Mouse (Mus musculus) layer of hippocampus, adult 11-12 months (tissue): ENCODE measurements around the gene Dok1.
A peak's percentile ranks its signal among the peaks of the same experiment; 100 is the strongest.

Experiments
- DNase-seq: peaks from one replicate; pipeline ENCODE4 v3.0.0; 2022; ENCODE audit warnings: low spot score

Gene Dok1

DNA sequence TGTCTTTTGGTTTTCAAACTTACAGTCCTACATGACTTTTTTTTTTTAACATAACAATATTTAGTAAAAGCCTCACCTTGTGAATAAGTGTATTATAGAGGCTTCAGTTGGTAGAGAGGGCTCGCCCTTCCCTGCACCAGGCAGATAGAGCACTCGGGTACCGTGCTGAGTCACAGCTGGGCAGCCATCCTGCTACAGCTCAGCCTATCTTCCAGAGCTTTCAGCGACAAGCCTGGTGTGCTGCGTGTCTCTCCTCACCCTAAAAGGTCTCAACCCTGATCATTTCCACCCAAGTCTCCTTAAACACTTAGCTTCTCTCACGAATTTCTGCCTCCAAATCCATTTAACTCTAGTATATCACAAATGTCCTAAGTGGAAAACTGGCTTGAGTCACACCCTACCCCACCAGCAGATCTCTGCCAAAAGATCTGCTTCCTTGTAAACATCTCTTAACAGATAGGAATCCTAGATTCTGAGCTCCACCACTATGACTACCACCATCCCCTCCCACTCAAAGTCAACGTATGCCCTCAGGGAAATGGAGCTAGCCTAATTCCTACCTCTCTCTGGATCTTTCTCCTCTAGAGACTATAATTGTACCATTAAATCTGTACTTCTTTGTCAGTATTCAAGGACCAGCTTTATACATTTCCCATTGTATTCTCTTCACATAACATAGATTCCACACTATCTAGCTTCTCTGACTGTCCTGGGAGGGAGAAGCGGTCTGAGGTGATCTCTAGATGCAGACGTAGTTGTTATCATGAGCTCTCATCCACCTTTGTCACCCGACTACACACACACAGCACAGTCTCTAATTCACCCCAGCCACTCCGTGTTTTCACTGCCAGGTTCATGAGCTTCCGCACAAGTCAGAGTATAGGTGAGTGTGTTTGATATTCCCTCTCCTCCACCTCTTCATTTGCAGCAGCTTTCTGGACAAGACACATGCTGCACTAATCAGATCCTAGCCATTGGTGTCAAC is 18.5 kb downstream of the Dok1 start:
- DNase-seq, result no peak

DNA sequence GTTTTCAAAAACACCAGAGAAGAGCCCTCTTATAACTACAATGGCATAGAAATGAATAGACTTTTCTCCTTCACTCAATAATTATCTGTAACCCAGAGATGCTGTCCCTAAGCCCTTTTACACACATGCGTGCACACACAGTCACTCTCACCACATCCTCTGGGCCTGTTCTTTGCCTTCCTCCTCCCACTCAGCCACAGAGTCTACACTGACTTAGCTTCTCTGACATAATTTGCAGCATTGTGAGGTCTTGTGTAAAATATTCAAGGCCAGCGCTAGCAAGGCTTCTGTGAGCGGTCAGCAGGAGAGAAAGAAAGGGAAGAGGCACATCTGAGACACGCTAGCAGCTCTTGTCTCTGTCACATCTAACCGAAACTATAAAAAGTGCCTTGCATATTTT is 19.8 kb downstream of the Dok1 start:
- no peak for DNase-seq

DNA sequence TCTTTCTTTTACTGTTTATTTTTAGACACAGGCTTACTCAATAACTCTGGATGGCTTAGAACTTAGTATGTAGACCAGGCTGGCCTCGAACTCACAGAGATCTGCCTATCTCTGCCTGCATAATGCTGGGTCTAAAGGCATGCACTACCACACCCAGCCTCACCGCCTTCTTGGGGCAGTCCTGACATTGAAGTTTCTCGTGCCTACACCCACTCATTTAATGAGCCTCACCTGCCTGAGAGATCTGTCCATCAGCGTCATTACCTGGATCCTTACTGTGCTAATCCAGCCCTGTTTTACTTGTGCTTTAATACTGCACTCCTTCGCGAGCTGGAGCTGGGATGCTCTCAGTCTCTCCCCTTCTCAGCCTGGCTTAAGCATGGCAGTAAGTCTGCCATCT is 21.5 kb downstream of the Dok1 start:
- DNase-seq, result no peak

DNA sequence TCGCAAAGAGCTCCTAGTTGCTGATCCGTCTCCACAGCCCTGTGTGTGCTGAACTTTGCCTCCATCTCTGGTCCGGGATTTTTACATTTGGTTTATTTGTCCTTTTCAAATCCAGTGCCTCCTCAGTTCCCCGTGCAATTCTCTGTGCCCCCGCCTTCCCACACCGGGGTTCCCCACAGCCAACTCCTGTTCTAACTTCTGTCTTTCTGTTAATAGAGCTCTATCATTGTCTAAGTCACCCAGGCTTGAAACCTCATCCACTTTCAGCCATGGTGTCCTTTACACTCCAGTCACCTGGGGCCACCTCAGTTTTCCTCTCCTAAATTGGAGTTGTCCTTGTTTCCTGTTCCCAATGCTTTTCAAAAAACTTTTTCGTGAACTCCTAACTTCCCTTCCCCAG is 22.0 kb downstream of the Dok1 start:
- no peak for DNase-seq

DNA sequence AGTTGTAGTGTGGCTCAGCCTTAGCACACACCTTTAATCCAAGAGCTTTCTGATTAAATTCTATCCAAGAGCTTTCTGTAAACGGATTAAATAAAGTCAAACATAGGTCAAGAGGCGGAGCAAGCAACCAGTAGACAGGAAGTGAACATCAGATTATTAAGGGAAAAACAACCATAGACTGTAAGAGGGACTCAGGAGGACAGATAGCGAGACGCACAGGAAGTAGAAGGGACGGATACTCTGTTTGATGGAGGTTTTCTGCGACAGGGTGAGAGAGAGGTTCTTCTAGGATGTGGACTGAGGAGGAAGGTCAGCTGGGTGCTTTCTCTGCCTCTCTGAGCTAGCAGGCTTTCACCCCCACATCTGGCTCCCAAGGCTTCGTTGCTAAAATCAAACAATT is 23.3 kb downstream of the Dok1 start:
- no peak for DNase-seq

DNA sequence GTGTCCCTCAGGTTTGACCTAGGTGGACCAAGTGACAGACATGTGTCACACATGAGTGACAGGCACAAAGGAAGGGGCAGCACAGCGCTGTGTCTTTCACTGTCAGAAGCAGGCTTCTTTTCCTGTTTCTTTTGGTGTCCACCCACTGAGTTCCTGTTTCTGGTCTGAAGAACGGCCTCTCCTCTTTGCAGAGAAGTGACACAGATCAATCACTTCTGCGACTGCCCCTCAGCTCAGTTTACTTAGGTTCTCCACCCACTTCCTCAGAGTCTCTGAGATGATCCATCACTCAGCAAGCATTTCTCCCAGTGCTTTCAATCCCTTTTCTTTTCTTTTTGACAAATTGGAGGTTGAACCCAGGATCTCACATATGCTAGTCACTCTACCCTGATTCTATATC is 24.6 kb downstream of the Dok1 start:
- no peak for DNase-seq

DNA sequence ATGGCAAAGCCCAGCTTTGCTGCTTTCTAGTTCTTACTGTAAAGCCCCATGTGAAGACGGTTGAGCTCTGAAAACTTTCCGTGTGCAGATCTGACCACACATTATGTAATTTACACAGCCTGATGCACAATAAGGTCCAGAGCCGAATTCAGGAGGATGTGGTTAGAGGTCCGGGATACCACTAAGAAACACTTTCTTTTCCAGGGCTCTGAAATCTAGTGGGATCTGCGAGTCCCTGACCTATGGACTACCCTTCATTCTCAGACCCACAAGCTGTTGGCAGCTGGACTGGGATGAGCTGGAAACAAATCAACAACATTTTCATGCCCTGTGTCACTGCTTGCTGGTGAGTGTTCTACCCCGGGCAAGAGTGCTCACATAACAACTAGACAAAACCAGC is 27.2 kb downstream of the Dok1 start:
- DNase-seq, result no peak

DNA sequence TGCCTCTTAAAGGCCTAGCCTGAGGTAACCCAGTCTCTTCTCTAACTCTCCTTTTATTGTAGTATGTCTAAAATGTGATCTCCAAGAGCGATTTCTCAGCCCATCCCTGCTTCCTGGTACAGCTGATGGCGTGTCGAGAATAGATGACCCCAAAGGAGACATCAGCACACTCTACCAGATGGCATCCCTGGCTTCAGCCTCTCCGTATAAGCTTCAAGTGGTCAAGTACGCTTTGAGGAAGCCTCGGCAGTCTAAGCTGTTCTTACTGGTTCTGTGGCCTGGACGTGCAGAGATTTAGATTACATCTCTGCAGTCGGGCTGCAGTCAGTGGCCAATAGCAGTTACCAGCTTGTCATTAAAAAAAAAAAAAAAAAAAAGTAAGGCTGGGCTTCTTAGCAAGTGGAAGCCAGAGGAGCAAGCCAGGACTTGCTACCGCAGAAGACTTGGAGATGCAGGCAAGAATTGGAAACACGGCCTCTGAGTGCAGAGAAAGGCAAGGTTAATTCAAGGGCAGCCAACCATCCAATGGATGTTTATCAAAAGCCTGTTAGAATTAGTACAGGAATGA is 27.7 kb downstream of the Dok1 start:
- DNase-seq, result no peak

DNA sequence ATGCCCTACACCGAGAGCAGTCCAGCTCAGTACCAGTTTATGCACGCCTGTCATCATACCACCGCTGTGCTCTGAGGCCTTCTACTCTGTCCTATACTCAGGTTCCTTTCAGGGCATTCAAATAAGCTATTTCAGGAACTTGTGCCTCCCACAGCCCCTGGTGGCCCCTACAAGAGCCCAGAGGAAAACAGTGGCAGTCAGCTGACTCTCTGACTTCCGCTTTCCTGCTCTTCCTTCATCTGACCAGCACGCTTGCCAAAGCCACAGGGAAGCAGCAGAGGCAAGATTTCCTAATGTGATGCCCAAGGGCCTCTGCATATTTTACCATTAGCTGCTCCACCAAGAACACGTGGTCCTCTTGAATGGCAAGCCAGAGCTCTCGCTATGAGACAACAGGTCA is 28.4 kb downstream of the Dok1 start:
- DNase-seq, result peak; percentile 55

DNA sequence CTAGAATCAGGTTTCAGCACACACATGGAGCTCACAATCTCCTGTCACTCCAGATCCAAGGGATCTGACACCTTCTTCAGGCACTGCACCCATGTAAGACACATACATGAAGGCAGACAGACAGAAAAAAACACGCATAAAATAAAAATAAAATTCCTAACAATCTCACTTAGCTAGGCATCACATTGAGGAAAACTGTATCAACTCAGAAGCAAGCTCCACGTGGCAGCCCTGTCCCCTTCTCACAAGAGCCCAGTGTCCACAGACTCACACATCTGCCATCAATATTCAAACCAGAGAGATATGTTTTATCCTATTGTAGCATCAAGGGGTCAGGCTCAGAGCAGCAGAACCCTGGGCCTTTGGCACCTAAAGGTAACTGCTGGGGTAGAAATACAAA is 29.0 kb downstream of the Dok1 start:
- DNase-seq, result no peak

DNA sequence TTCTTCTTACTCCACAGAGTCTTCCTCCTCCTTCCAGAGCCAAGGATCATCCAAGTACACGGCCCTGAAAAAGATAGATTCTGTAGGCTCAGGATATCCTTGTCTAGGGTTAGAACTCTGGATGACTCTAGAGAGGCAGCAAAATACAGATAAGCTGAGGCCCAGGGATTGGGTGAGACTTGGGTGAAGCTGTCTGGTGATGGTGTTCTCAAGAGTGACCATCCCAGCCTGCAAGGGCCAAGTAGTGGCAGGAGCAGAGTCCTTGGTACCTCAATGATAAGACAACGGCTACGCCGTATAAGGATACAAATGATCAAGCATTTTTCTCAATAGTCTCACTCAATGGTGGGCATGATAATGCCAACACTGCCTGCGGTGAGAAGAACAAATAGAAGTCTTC is 29.4 kb downstream of the Dok1 start:
- DNase-seq, result no peak

DNA sequence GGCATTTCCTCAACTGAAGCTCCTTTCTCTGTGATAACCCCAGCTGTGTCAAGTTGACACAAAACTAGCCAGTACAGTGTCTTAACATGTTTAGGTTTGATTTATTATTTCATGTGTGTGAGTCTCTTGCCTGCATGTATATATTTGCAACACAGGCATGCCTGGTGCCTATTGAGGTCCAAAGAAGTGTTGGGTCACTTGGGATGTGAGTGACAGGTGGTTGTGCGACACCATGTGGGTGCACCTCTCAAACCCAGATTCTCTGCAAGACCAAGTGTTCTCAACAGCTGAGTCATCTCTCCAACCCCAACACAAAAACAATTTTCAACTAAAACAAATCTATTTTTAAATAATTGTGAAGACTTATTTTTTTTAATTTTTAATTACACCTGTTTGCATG is 30.2 kb downstream of the Dok1 start:
- DNase-seq, result no peak

DNA sequence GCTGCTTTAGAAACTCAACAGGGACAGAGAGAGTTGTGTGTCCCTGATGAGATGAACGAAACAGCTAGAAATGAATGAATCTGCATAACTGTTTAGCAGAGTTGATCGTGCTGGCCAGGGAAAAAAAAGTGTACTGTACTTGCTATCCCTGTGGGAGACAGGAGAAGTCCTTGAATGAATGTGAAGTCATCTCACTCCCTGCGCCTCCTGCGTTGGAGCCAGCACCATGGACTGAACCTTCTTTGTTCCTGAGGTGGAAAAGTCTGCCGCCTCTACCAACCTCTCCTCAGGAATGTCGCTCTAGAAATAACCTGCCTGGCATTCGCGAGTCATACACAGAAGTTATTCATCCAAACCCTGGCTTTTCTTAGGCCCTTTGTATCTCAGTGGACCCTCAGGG is 33.3 kb downstream of the Dok1 start:
- no peak for DNase-seq

DNA sequence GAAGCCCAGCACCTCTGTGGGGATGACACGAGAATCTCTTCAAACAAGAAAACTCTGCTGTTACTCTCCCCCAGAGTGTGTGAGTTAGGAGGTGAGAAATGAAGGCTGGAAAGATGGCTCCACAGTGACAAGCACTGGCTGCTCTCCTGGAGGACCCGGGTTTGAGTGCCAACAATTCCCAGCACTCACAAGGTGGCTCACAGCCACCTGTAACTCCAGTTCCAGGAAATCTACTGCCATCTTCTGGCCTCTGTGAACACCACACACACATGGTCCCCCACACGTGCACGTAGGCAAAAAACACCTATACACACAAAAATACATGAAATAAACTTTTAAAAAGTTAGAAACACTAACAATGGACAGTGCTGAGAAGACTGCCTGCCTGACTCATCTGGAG is 34.9 kb downstream of the Dok1 start:
- DNase-seq, result no peak

DNA sequence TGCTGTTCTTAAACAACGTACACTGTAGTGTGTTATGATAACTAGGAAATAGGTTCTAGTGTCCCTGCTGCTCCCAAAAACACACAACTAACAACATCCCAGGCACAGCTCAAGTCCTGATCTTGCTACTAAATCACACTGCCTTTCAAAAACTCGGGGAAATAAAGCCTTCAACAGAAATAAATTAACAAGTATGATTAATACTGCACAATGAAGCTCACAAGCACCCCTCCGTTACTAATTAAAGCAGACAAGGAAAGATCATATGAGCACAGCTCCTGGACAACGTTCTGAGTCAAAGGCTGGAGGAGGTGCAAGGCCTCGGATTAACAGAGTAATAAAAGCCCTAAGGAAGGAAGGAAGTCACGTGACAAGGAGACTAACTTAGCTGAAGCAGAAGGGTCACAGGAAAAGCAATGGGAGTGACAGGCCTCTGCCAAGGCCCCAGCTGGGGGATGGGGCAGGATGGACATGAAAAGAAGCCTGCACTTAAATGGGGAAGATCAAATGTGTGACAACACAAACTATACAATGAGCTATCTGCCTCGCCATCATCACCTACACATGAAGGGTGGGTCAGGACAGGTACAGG is 35.7 kb downstream of the Dok1 start:
- DNase-seq, result peak; percentile 43

DNA sequence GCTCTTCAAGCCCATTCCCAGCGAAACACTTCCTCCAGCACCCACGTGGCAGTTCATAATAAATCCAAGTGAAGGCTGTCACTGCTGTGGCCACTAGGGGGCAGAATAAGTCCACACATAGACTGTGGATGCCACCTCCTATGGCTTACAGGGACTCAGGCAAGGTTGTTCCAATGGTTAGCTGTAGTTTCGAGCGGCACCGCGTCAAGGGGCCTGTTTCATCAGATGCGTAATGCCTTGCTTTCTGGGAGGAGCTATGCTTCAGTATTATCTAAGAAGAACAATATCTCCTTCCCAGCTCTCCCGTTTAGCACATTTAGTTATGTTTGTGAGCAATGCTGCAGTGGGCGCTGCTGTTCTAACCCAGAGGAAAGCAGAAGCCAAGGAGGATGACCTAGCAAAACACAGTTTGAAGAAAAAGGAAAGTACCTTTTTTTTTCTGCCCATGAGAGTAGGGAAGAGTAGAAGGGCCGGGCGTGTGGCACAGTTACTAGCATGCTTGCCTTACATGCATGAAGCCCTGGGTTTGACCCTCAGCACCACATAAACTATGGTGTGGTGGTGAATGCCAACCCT is 36.4 kb downstream of the Dok1 start:
- peak; percentile 96 for DNase-seq

DNA sequence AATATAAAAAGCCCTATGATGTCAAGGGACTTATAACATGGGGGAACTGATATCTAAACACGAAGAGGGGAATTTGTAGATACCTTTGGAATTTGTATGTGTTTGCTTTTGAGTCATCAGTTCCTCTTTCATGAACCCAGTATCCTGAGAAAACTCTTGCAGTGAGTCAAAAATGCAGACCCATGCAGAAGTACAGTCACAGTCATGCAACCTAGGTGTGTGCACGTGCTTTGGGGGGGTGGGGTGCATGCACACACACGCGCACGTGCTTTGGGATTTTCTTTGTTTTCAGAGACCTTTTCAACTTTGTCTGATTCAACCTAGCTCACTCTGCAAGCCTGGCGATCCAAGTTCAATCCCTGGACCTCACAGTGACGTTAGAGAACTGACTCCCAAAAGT is 38.9 kb downstream of the Dok1 start:
- DNase-seq, result no peak

DNA sequence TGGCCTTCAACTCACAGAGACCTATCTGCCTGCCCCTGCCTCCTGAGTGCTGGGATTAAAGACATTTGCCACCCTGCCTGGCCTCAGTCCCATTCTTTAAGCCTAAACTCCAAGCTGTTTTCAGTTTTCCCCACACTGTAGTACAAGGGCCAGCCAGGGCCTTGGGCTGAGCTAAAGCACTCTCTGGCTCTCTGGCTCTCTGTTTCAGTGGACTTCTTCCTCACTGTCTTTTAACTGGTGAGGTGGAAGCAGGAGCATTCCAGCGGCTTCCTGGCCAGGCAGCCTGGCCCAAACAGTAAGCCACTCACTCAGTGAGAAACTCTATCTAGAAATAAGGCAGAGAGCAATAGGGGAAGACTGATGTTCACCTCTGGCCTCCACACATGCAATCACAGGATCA is 39.6 kb downstream of the Dok1 start:
- no peak for DNase-seq

DNA sequence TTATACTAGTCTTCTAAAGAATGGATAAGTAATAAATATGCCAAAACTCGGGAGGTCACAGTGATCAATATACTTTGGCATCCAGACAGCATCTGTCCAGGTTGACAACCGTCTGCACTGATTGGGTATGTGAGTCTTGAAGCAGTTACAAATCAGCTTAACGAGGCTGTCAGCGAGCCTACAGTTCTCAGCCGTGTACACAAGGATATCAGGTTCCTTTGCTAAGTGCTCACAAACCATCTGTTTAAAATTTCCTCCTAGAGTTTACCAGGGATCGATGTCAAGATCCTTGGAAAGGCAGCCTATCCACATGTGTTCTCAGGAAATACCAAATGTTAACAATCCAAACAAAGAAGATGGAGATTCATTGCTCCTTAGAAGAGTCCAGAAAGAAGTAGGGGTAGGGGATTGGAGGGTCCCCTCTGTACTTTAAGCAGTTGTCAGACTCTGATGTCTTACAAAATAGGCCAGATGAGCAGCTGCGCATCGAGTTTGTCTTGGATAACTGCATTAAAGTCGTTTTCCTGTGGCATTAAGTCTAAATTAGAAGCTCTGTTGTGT is 45.8 kb downstream of the Dok1 start:
- no peak for DNase-seq
